Mouse (Mus musculus) erythroblast, embryonic 14.5 days (primary cell): Measurements from ENCODE around the gene Gls.

Experiments used
- GATA1 ChIP-seq: IDR thresholded peaks from 2 replicates; pipeline ENCODE4 v1.6.1; 2012; ENCODE audit warnings: low read length, inconsistent platforms, mixed read lengths
- TAL1 ChIP-seq: IDR thresholded peaks from 3 replicates; pipeline ENCODE4 v1.6.1; 2012; ENCODE audit warnings: low read length, inconsistent platforms, mixed read lengths

DNA sequence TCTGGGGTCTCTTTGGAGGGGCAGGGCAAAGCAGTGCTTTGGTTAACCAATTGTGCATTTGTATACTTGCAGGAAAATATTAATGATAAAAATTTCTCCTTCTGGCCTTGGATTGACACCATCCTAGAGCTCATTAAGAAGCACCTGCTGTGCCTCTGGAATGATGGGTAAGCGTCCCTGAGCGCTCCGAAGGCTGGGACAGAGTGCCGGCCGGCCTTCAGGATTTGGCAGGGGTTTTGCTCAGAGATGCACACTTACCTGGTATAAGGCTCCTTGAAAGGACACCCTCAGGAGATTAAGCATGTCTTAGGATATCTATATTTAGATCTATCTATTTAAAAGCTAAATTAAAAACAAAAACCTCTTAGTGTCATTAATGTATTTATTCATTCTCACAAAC lies 81.9 kb downstream of the Gls start:
- TF ChIP-seq TAL1, result no peak
- no peak for TF ChIP-seq GATA1
